Mouse (Mus musculus): ENCODE measurements around the gene Nicn1. TPM values are rescaled to one million over a fixed set of nuclear protein-coding genes. Genes with fewer than 3 reads are reported as not detected.

The Nicn1 gene
- 25.6 TPM for polyA plus RNA-seq (2014; fragmentation: Illumina TruSeq; extraction: RNeasy Lipid Tissue Mini Kit (QIAGEN cat#74804); ENCODE audit: low read depth, low replicate concordance)

GRCm38 (mm10) chr9:108290016-108290750, at the start of gene Nicn1:
Gene Nicn1 (plus strand): TSS chr9:108290429.

DNA sequence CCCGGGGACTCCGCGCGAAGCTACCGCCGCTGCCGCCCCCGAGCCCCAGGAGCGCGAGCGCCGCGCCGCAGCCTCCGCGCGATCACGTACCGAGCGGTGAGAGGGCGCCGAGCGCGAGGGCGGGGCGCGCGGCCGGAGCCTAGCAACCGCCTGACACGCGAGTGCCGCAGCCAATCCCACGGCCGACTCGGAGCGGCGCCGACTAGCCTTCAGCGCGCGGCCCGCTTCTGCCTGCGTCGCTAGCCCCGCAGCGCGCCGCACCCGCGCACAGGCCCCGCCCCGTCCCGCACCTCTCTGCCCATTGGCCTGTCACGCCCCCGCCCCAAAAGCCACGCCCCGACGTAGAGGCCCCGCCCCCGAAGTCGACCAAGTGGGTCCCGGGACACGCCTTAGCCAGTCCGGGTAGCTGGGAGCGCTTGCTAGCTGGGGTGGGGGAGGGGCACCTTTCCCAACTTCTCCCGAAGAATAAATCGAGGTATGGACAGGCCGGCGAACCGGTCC, 26.5 kb upstream of the Nicn1 start, which contains the start of gene Dag1:
Gene Dag1 (minus strand): TSS at position 269 of the 501 bp plus-strand sequence.

GRCm38 (mm10) chr9:108296453-108297355, 6.5 kb downstream of the Nicn1 start, which contains the start of gene Amt:
Gene Amt (plus strand): TSS chr9:108296853.

GRCm38 (mm10) chr9:108305629-108306520, 15.6 kb downstream of the Nicn1 start, which contains the start of the genes Rhoa and Tcta:
Gene Rhoa (plus strand): TSS chr9:108306129.
Gene Tcta (minus strand): TSS chr9:108306160.

GRCm38 (mm10) chr9:108338886-108339781, 48.9 kb downstream of the Nicn1 start, which contains the start of gene Gpx1:
Gene Gpx1 (plus strand): TSS chr9:108338903.

Other genes with a start within 250 kb of the Nicn1 start
- 18.9 TPM for gene Gmppb, start 241.2 kb upstream of the Nicn1 start, polyA plus RNA-seq (2014; fragmentation: Illumina TruSeq; extraction: RNeasy Lipid Tissue Mini Kit (QIAGEN cat#74804); ENCODE audit: low read depth, low replicate concordance)
- gene Amigo3, start 237.3 kb upstream of the Nicn1 start, polyA plus RNA-seq (2014; fragmentation: Illumina TruSeq; extraction: RNeasy Lipid Tissue Mini Kit (QIAGEN cat#74804); ENCODE audit: low read depth, low replicate concordance): 1.6 TPM
- not detected for gene Mst1, start 210.0 kb upstream of the Nicn1 start, polyA plus RNA-seq (2014; fragmentation: Illumina TruSeq; extraction: RNeasy Lipid Tissue Mini Kit (QIAGEN cat#74804); ENCODE audit: low read depth, low replicate concordance)
- gene Rnf123, start 207.1 kb upstream of the Nicn1 start, polyA plus RNA-seq (2014; fragmentation: Illumina TruSeq; extraction: RNeasy Lipid Tissue Mini Kit (QIAGEN cat#74804); ENCODE audit: low read depth, low replicate concordance): 79.7 TPM
- gene Apeh, start 195.8 kb upstream of the Nicn1 start, polyA plus RNA-seq (2014; fragmentation: Illumina TruSeq; extraction: RNeasy Lipid Tissue Mini Kit (QIAGEN cat#74804); ENCODE audit: low read depth, low replicate concordance): 47.5 TPM
- gene Bsn, start 100.0 kb upstream of the Nicn1 start, polyA plus RNA-seq (2014; fragmentation: Illumina TruSeq; extraction: RNeasy Lipid Tissue Mini Kit (QIAGEN cat#74804); ENCODE audit: low read depth, low replicate concordance): not detected
- 197 TPM for gene Dag1, start 26.5 kb upstream of the Nicn1 start, polyA plus RNA-seq (2014; fragmentation: Illumina TruSeq; extraction: RNeasy Lipid Tissue Mini Kit (QIAGEN cat#74804); ENCODE audit: low read depth, low replicate concordance)
- gene Amt, start 6.4 kb downstream of the Nicn1 start, polyA plus RNA-seq (2014; fragmentation: Illumina TruSeq; extraction: RNeasy Lipid Tissue Mini Kit (QIAGEN cat#74804); ENCODE audit: low read depth, low replicate concordance): 5.7 TPM
- gene Rhoa, start 15.7 kb downstream of the Nicn1 start, polyA plus RNA-seq (2014; fragmentation: Illumina TruSeq; extraction: RNeasy Lipid Tissue Mini Kit (QIAGEN cat#74804); ENCODE audit: low read depth, low replicate concordance): 213 TPM
- gene Tcta, start 15.7 kb downstream of the Nicn1 start, polyA plus RNA-seq (2014; fragmentation: Illumina TruSeq; extraction: RNeasy Lipid Tissue Mini Kit (QIAGEN cat#74804); ENCODE audit: low read depth, low replicate concordance): 65.8 TPM
- 131 TPM for gene Gpx1, start 48.5 kb downstream of the Nicn1 start, polyA plus RNA-seq (2014; fragmentation: Illumina TruSeq; extraction: RNeasy Lipid Tissue Mini Kit (QIAGEN cat#74804); ENCODE audit: low read depth, low replicate concordance)
- gene Usp4, start 57.4 kb downstream of the Nicn1 start, polyA plus RNA-seq (2014; fragmentation: Illumina TruSeq; extraction: RNeasy Lipid Tissue Mini Kit (QIAGEN cat#74804); ENCODE audit: low read depth, low replicate concordance): 61.1 TPM
- gene 1700102P08Rik, start 102.4 kb downstream of the Nicn1 start, polyA plus RNA-seq (2014; fragmentation: Illumina TruSeq; extraction: RNeasy Lipid Tissue Mini Kit (QIAGEN cat#74804); ENCODE audit: low read depth, low replicate concordance): 0.86 TPM
- not detected for gene Ccdc36, start 138.1 kb downstream of the Nicn1 start, polyA plus RNA-seq (2014; fragmentation: Illumina TruSeq; extraction: RNeasy Lipid Tissue Mini Kit (QIAGEN cat#74804); ENCODE audit: low read depth, low replicate concordance)
- not detected for gene BC048562, start 146.1 kb downstream of the Nicn1 start, polyA plus RNA-seq (2014; fragmentation: Illumina TruSeq; extraction: RNeasy Lipid Tissue Mini Kit (QIAGEN cat#74804); ENCODE audit: low read depth, low replicate concordance)
- 13.9 TPM for gene Ccdc71, start 170.1 kb downstream of the Nicn1 start, polyA plus RNA-seq (2014; fragmentation: Illumina TruSeq; extraction: RNeasy Lipid Tissue Mini Kit (QIAGEN cat#74804); ENCODE audit: low read depth, low replicate concordance)
- 18.2 TPM for gene Klhdc8b, start 171.2 kb downstream of the Nicn1 start, polyA plus RNA-seq (2014; fragmentation: Illumina TruSeq; extraction: RNeasy Lipid Tissue Mini Kit (QIAGEN cat#74804); ENCODE audit: low read depth, low replicate concordance)
- gene Lamb2, start 189.3 kb downstream of the Nicn1 start, polyA plus RNA-seq (2014; fragmentation: Illumina TruSeq; extraction: RNeasy Lipid Tissue Mini Kit (QIAGEN cat#74804); ENCODE audit: low read depth, low replicate concordance): 225 TPM
- gene Usp19, start 200.2 kb downstream of the Nicn1 start, polyA plus RNA-seq (2014; fragmentation: Illumina TruSeq; extraction: RNeasy Lipid Tissue Mini Kit (QIAGEN cat#74804); ENCODE audit: low read depth, low replicate concordance): 100 TPM
- 78.2 TPM for gene Qars, start 217.3 kb downstream of the Nicn1 start, polyA plus RNA-seq (2014; fragmentation: Illumina TruSeq; extraction: RNeasy Lipid Tissue Mini Kit (QIAGEN cat#74804); ENCODE audit: low read depth, low replicate concordance)
- gene Qrich1, start 226.4 kb downstream of the Nicn1 start, polyA plus RNA-seq (2014; fragmentation: Illumina TruSeq; extraction: RNeasy Lipid Tissue Mini Kit (QIAGEN cat#74804); ENCODE audit: low read depth, low replicate concordance): 50.0 TPM